Mouse (Mus musculus) midbrain, embryonic 16.5 days (tissue): Measurements from ENCODE around the gene Olfr371. TPM values are rescaled to one million over a fixed set of nuclear protein-coding genes. Genes with fewer than 3 reads are reported as not detected.

ENCODE experiments used
- ATAC-seq: fragments of 200-750 bp; cut with Nextera tagmentation; 2 replicates; pipeline ENCODE4 v1.8.0; 2017; ENCODE audit warnings: moderate TSS enrichment
- H3K27ac ChIP-seq: fragments of 300-500 bp; sonication (generic); 2 replicates; pipeline ENCODE4 v1.5.1; 2014; ENCODE audit warnings: mild to moderate bottlenecking, low read length, mixed read lengths
- H3K27me3 ChIP-seq: fragments of 300-500 bp; sonication (generic); 2 replicates; pipeline ENCODE4 v1.6.1; 2014; ENCODE audit warnings: low read depth, low read length, mixed read lengths; ENCODE audit not compliant: control insufficient read depth, insufficient read depth
- H3K36me3 ChIP-seq: fragments of 300-500 bp; sonication (generic); 2 replicates; pipeline ENCODE4 v1.6.1; 2014; ENCODE audit warnings: mild to moderate bottlenecking, low read length, moderate library complexity, mixed read lengths; ENCODE audit not compliant: control insufficient read depth, insufficient read depth
- H3K4me1 ChIP-seq: fragments of 300-500 bp; sonication (generic); 2 replicates; pipeline ENCODE4 v1.6.1; 2014; ENCODE audit warnings: mild to moderate bottlenecking, low read length, mixed read lengths; ENCODE audit not compliant: control insufficient read depth, insufficient read depth
- H3K4me2 ChIP-seq: fragments of 300-500 bp; sonication (generic); 2 replicates; pipeline ENCODE4 v1.6.1; 2014; ENCODE audit warnings: mild to moderate bottlenecking, low read length, mixed read lengths
- H3K4me3 ChIP-seq: fragments of 300-500 bp; sonication (generic); 2 replicates; pipeline ENCODE4 v1.5.1; 2014; ENCODE audit warnings: low read depth, mild to moderate bottlenecking, low read length, moderate library complexity, mixed read lengths
- H3K9ac ChIP-seq: fragments of 300-500 bp; sonication (generic); 2 replicates; pipeline ENCODE4 v1.6.1; 2014; ENCODE audit warnings: low read depth, low read length, mixed read lengths
- H3K9me3 ChIP-seq: fragments of 300-500 bp; sonication (generic); replicated peaks from 2 replicates; pipeline ENCODE4 v1.6.1; 2014; ENCODE audit warnings: mild to moderate bottlenecking, low read length, mixed read lengths; ENCODE audit not compliant: control insufficient read depth, poor library complexity, severe bottlenecking
- WGBS: fragments of 180-500 bp; shearing (Covaris S2); extraction: QIAGEN DNeasy Blood & Tissue Kit; methylation state at CpG from one replicate; pipeline ENCODE4 v1.1.7; 2014; 5-methylcytosine and 5-hydroxymethylcytosine counted together
- polyA plus RNA-seq: library from polyadenylated mRNA; unstranded; fragments of >200 nt; fragmentation: Nextera tagmentation; extraction: Ambion mirVana; gene quantifications from 2 replicates; pipeline ENCODE4 v1.2.1, GENCODE M21; 2015

Gene Olfr371
- not detected in 2 replicates for polyA plus RNA-seq

- Histone ChIP-seq H3K4me1 (no peaks in the 10 kb centered on the region), H3K27ac (no peak within 1 kb of the TSS), H3K9me3 (no peaks in the 10 kb centered on the region), H3K36me3 (no peaks in the 10 kb centered on the region), H3K27me3 (no peaks in the 10 kb centered on the region), H3K4me3 (no peak within 1 kb of the TSS), H3K4me2 (no peak within 1 kb of the TSS), H3K9ac (no peak within 1 kb of the TSS)
- 30% methylated on average over 1 of the region's 1 CpGs for WGBS
- ATAC-seq, result no peak
Observed at GRCm38 (mm10) chr8:85225688-85226087, at the start of gene Olfr371. Olfr371 (plus strand) TSS chr8:85225988.

DNA sequence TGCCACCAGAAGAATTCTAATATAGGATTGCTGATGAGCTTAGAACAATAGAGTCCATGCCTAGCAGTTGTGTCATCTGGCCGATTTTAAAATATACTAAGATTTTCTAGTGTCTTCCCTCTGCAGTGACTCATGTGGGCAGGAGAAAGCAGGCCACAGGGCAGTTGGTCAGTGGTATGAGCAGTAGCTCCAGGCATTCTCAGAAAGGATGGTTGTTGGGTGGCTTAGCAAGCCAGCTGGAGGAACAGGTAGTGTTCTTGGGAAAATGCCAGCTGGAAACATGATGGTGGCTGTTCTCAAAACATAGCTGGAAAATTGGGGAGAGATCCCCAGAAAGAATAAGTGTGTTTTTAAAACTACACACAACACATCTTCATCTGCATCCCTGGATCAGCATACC is 33.4 kb upstream of the Olfr371 start:
- no peak for ATAC-seq
- Histone ChIP-seq H3K27ac (no peak overlapping the region), H3K9ac (no peak overlapping the region), H3K4me3 (no peak overlapping the region), H3K4me1 (no peaks in the 10 kb centered on the region), H3K27me3 (no peaks in the 10 kb centered on the region), H3K9me3 (no peaks in the 10 kb centered on the region), H3K36me3 (no peaks in the 10 kb centered on the region), H3K4me2 (no peak overlapping the region)
- 87% methylated on average over 1 of the region's 1 CpGs for WGBS

- H3K9ac ChIP-seq, result no peak overlapping the region
- no peaks in the 10 kb centered on the region for H3K9me3 ChIP-seq
- no peak overlapping the region for H3K4me2 ChIP-seq
- H3K27me3 ChIP-seq, result no peaks in the 10 kb centered on the region
- H3K27ac ChIP-seq, result no peak overlapping the region
- no peaks in the 10 kb centered on the region for H3K36me3 ChIP-seq
- ATAC-seq, result no peak
- WGBS, result 78% methylated on average over 4 of the region's 4 CpGs
- no peak overlapping the region for H3K4me3 ChIP-seq
- no peaks in the 10 kb centered on the region for H3K4me1 ChIP-seq
Observed at GRCm38 (mm10) chr8:85220220-85220619, 5.6 kb upstream of the Olfr371 start.

- no peak overlapping the region for H3K27ac ChIP-seq
- H3K4me3 ChIP-seq, result no peak overlapping the region
- H3K27me3 ChIP-seq, result no peaks in the 10 kb centered on the region
- ATAC-seq, result no peak
- H3K4me2 ChIP-seq, result no peak overlapping the region
- no peaks in the 10 kb centered on the region for H3K36me3 ChIP-seq
- H3K9me3 ChIP-seq, result no peaks in the 10 kb centered on the region
- 51% methylated on average over 6 of the region's 6 CpGs for WGBS
- H3K4me1 ChIP-seq, result no peaks in the 10 kb centered on the region
- H3K9ac ChIP-seq, result no peak overlapping the region
Observed at GRCm38 (mm10) chr8:85220992-85221391, 4.8 kb upstream of the Olfr371 start.

GRCm38 (mm10) chr8:85227297-85227696 is 1.5 kb downstream of the Olfr371 start:
- Histone ChIP-seq H3K9me3 (no peaks in the 10 kb centered on the region), H3K27ac (no peak overlapping the region), H3K27me3 (no peaks in the 10 kb centered on the region), H3K9ac (no peak overlapping the region), H3K4me2 (no peak overlapping the region), H3K4me3 (no peak overlapping the region), H3K4me1 (no peaks in the 10 kb centered on the region), H3K36me3 (no peaks in the 10 kb centered on the region)
- no peak for ATAC-seq
- WGBS, result 79% methylated on average over 1 of the region's 1 CpGs

Other genes starting within 250 kb of the Olfr371 start
- 5.3 TPM in 2 replicates for gene Junb, start 247.3 kb upstream of the Olfr371 start, polyA plus RNA-seq
- 39.3 and 43.8 TPM in 2 replicates for gene Hook2, start 235.4 kb upstream of the Olfr371 start, polyA plus RNA-seq
- not detected in 2 replicates for gene Best2, start 211.5 kb upstream of the Olfr371 start, polyA plus RNA-seq
- 148 and 149 TPM in 2 replicates for gene Asna1, start 200.7 kb upstream of the Olfr371 start, polyA plus RNA-seq
- gene Trir, start 199.2 kb upstream of the Olfr371 start, polyA plus RNA-seq, result 114 and 120 TPM in 2 replicates
- gene Tnpo2, start 189.1 kb upstream of the Olfr371 start, polyA plus RNA-seq, result 65.1 and 73.5 TPM in 2 replicates
- gene Fbxw9, start 165.9 kb upstream of the Olfr371 start, polyA plus RNA-seq, result 79.5 and 93.5 TPM in 2 replicates
- gene Gm5741, start 158.0 kb upstream of the Olfr371 start, polyA plus RNA-seq, result 1.7 and 3.3 TPM in 2 replicates
- gene Dhps, start 154.2 kb upstream of the Olfr371 start, polyA plus RNA-seq, result 114 and 120 TPM in 2 replicates
- gene Wdr83os, start 145.2 kb upstream of the Olfr371 start, polyA plus RNA-seq, result 129 and 133 TPM in 2 replicates
- 57.5 and 57.9 TPM in 2 replicates for gene Wdr83, start 144.7 kb upstream of the Olfr371 start, polyA plus RNA-seq
- 18.1 and 18.2 TPM in 2 replicates for gene Man2b1, start 142.7 kb upstream of the Olfr371 start, polyA plus RNA-seq
- gene Zfp791, start 102.9 kb upstream of the Olfr371 start, polyA plus RNA-seq, result 4.6 and 5.3 TPM in 2 replicates
- gene Cks1brt, start 74.1 kb upstream of the Olfr371 start, polyA plus RNA-seq, result not detected in 2 replicates
- 65.0 and 67.1 TPM in 2 replicates for gene Orc6, start 73.6 kb downstream of the Olfr371 start, polyA plus RNA-seq
- gene Vps35, start 73.8 kb downstream of the Olfr371 start, polyA plus RNA-seq, result 189 and 193 TPM in 2 replicates
- 0.09 and 0.36 TPM in 2 replicates for gene Mylk3, start 160.4 kb downstream of the Olfr371 start, polyA plus RNA-seq
- 46.5 and 48.6 TPM in 2 replicates for gene 4921524J17Rik, start 206.8 kb downstream of the Olfr371 start, polyA plus RNA-seq